Mouse (Mus musculus) frontal cortex, postnatal 36 days (tissue): ENCODE data around the gene Syn3.
A peak's percentile ranks its signal among the peaks of the same experiment; 100 is the strongest.

Experiments
- DNase-seq, 2 experiments: peaks; one replicate each; pipeline ENCODE4 v3.0.0; 2022; ENCODE audit warnings: low spot score in 2 of 2

Syn3 gene

DNA sequence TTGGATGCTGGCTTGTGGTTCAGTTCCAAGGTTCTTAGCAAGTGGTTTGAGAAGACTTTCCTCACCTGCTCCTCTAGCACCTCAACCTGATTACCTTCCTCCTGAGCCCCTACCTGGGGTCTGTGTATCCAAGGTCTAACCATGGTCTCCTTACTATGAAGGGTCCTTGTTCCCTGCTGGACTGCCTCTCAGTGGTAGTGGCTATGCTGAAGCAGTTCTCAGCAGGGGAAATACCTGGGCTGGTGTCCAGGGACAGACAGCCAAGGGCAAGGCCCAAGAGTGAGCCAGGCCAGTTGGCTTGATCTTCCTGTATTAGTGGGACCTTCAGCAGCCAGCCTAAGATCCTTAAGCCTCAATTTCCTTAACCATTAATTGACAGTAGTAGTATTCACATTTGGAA, 294.8 kb downstream of the Syn3 start:
- no peak for DNase-seq

DNA sequence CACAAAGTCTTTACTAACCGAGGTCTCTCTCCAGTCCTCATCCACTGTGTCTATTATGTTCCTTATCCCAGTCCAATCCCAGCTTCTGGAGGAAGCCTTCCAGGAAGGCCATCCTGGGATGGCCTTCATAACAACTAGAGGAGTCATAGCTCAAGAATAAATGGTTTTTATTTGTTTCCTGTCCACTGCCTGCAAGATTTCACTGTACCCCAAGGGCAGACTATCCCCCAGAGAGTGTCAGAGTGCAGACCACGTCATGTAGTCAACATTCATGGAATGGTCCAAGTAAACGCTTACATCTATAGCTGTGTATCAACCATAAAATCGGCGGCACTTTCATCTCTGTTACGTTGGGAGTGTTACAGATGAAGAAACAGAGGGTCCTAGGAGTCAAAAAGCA, 295.5 kb downstream of the Syn3 start:
- DNase-seq, result no peak

DNA sequence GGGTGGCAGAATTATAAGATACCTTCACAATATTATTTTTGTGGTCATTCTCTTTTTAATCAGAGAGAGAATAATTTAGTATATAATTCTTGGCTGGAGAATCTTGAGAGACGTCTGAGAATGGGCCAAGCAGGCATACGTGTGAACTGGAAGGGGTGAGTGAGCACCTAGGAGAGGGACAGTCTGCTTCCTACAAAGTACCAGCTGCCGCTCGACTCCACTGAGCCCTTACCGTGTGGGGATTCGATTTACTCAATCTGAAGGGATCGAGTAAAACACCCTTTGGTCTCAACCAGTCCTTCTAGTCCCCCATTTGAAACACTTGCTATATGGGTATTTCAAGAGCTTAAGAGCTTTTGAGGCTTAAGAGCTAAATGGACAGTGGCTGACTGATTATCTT, 296.9 kb downstream of the Syn3 start:
- DNase-seq, result no peak

DNA sequence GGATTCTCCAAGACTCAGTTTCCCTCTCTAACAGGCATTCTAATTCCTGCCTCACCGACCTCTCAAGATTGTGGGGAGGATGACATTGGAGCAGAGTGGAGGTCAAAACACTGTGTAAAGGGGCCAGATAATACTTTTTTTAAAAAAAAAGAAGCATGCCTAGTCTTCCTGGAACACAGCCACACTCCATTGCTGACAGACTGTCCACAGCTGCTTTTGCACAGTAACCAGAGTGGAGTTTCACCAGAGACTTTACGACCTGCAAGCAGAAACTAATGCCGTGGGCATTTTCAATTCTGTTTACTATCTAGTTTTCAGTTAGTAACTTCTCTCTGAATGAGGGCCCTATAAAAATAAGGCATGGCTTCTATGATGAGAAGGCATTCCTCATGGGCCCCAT, 297.7 kb downstream of the Syn3 start:
- no peak for DNase-seq

DNA sequence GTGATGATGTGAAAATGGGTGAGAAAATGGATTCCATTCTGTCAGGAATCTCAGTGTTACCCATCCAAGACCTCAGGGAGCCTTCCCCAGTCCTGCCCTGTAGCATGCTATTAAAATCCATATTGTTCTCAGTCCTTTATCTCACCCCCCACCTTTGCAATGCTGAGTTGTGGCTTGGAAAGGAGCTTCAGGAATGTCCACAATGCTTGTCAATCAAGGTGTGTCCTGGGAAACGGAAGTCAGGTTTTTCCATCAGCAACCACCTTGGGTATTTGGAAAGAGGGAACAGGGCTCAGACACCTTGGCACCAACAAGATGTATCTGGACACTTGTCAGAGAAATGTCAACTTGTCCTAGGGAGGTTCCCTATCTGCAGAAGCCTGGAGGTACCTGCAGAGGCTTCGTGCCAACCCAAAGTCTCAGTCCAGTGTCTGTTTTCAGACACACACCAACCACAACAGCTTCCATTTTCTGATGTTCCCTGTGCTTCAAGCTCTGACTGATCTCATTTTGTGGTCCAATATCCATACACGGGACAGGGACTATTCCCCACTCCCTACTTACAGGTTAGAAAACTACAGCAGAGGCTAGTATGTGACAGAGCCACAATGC, 302.2 kb downstream of the Syn3 start:
- no peak for DNase-seq

DNA sequence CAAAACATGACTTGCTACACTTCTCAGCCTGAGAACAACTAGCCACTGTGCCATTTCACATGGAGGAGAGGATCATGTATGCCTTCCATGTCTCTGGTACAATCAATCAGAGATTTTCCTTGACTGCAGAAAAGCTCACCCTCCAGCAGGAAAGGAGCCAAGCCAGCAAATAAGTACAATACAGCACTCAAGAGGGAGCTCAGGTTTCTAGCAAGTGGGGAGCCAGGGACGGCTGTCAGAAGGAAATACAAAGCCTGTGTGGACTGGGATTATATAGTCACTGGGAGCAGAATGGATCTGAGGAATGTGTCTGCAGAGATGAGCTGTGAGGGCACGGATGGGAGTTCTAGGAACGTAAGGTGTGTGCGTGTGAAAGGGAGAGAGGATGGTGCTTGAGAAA, 304.0 kb downstream of the Syn3 start:
- DNase-seq, result no peak

DNA sequence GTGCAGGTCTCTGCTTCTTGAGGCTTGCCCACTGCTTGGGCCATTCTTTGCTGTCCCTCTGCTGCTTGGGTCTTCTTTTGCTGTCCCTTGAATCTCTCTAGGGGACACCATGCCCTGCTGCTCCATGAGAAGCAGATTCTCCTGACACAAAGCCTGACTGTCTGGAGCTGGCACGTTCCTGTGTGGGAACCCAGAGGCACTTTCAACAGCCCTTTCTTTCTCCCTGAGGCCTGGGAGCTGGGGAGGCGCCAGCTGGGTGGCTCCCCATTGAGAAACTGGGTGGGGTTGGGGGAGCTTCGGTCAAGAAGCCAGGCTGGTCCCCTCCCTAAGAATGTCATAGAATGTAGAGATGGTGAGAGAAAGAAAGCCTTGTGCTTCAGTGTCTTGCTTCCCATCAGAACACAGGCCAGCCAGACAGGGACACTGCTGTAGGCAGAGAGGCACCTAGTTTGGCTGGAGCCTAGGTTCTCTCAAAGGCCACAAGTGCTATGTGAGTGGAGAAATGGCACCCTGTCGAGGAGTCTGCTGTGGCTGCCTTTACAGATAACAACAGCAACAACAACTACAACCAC, 304.7 kb downstream of the Syn3 start:
- peak in 1 of 2 experiments; percentile 5 for DNase-seq

DNA sequence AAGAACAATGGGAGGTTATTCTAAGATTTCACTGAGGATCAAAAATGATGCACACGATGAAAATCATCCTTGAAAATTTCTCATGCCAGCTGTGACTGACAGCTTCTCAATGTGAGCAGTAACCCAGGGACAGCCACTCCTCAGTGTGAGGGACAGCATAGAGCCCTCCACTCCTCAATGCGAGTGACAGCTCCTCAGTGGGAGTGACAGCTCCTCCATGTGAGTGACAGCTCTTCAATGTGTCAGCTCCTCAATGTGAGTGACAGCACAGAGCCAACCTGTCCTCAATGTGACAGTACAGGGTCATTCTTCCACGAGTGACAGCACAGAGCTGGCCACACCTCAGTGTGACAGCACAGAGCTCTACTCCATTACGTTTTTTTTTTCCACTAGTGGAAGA, 310.1 kb downstream of the Syn3 start:
- no peak for DNase-seq

DNA sequence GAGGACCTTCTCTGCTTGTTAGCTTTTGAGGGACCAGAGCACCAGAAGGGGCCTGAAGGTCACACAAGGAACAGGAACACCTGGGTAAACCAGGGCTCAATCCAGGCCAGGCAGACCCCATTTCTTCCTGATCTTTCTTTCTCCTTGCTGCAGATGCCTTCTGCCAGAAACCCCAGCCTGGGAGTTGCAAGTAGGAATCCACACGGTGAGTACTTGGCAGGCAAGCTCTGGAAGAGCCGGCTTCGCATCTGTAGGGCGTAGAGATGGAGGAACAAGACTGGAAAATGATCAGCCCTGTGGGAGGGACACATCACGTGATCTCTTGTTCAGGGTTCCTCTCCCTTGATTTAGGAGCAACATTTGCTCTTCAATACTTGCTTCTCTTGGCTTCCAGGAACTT, 310.8 kb downstream of the Syn3 start:
- DNase-seq, result no peak

DNA sequence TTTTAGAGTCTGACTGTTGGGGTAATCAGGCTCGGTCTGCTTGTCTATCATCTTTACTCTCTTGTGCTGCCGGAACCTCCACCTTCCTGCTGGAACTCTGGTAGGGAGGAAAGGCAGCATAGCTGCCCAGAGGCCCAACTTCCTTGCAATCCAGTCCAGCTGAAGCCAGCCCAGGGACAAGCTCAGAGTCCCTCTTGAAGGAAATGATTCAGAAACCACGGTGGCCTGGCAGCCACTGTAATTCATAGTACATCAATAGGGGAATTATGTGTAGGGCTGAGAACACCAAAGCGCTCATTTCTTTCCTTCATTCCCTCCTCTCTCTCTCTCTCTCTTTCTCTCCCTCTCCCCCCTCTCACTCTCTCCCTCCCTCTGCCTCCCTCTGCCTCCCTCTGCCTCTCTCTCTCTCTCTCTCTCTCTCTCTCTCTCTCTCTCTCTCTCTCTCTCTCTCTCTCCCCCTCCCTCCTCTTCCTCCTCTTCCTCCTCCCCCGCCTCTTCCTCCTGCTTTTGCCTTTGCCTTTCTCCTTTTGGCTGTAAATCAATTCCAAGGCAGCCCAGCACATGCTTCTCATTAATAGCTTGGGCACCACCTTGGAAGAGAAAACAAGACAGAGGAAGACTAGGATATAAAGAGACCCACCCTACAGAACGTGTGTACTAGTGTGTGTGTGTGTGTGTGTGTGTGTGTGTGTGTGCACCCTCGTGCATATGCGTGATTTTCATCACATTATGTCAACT, 315.4 kb downstream of the Syn3 start:
- DNase-seq, result no peak

DNA sequence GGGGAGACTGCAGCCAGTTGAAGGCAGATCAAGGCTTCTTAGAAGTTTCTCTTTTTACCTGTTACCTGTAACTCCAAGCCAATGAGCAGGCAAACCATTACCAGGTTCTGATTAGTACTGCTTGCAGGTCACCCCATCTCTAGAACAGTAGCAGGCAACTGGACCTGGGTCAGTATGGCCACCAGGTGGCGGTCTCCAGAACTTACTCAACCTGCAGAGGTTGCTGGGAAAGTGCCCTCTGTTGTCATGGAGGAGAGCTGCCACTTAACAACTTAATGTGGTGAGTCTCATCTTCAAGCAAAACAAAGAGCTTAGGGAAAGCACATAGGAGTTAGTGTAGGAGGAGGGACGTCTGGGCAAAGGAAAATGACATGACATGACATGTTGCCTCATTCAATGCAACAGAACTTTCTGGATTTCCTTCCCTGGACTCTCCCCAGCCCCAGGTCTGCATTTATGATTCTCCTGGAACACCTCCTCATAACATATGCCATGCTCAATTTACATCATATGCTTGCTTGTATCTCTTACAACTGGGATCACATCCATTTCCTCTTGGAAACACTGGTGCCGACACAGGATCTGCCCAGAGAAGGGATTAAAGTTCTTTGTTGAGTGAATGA, 316.4 kb downstream of the Syn3 start:
- no peak for DNase-seq

DNA sequence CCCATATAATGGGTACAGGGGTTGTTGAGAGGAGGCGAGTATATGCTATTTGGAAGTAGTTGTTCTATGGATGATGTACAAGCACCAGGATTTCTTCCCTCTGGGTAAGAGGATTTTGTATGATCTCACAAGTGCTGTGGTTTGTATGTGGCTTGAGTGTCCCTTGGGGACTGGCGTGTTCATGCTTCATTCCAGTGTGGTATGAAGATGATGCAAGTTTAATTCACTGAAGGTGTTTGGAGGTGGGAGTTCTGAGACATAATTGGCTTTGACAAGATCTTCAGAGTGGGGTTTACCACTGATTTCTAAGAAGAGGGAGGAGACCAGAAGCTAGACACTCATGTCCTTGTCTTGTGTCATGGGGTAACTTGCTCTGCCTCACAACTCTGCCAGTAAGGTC, 322.3 kb downstream of the Syn3 start:
- no peak for DNase-seq

DNA sequence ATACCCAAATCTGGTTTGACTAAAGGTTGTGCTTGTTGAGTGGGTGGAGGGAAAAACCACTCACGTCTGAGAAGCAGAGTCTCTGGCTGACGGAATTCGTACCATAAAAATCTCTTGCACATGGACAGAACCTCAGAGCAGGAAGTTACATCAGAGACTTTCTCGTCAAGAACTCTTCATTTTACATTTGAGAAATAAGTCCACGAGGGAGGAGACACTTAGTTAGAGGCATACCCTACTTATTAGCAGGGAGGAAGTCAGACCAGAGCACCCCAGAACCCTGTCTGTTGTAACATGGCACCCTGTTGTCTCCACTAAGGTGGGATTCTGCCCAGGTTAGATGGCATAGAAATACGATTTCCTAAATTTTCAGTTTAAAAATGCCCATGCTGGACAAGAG, 324.7 kb downstream of the Syn3 start:
- no peak for DNase-seq

DNA sequence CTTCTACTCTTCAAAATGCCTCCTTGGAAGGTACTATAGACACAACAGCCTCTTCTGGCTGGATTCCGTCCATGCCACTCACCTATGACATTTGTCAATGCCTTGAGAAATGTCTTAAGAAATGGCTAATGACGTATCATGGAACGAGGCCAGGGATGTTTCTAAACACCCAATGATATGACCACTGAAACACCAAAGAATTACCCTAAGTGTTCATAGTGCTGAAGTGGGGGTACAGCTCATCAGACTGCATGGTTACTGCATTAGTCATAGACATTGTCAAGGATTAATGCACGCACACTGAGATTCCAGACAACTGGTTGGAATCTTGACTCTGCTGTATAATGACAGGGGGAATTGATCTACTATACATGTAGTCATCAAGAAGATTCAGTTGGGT, 325.4 kb downstream of the Syn3 start:
- no peak for DNase-seq

DNA sequence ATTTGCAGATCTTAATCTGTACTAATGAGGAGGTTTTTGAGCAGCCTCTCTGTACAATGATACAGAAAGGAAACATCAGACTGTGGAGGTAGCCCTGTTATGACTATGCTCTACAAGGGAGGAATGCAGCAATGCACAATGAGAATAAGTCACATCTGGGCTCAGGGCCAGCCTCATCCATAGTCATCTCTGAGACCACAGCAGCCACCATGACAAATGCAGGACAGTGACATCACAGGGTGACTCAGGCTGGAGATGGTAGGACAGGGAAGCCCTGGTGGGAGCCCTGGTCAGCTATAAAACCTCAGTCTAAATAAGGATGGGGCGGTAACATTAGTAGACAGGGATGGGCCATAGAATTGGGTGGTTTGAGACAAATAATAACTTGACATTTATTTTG, 327.4 kb downstream of the Syn3 start:
- no peak for DNase-seq

DNA sequence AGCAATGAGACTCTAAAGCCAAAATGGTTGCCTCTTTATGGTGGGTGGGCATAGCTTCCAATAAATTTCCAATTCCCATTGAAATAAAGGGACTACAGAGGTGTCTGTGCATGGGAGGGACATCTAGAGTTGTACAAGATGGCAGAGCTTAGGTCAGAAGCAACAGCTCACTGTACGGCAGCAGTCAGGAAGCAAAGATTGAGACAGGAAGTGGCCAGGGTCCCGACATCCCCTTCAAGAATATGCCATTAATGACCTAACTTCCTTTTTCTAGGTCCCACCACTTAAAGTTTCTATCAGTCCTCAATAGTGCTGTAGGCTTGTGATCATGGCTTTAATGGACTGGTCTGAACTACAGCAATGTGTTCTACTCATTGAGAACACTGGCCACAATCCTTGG, 330.6 kb downstream of the Syn3 start:
- no peak for DNase-seq

DNA sequence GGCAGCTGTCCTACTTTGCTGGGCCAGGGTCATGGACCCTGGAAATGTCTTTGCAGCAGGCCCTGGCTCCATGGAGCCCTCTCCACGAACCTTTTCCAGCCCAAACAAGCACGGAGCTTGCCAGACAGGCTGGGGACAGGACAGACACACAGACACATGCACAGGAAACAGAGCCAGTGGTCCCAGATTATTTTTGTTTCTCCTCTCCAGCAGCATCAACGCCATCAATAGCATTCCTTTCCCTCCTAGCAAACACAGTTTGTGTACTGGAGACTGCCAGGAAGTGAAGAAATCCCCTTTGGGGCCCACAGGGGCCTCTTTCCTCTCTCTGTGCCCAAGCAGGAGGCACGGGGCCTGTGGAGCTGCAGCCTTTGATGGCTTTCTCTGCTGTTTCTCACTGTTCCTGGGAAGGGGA, 331.8 kb downstream of the Syn3 start:
- no peak for DNase-seq

DNA sequence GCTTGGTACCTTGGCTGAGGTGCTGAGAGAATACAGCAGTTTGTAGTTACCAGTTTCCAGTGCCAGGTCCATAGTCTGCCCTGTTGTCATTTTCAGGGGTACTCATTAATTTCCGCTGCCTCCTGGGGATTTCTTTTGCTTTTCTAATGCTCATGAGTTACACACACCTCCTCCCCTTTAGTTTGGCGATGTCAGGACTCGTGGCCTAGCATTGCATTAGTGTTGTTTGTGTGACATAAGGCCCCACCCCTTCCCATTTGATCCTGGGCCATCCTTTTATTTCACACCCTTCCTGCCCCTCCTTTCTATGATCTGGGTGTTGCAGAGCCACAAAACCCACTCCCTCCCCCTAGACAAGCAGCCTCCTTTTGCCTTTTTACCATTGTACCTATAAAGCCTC, 334.6 kb downstream of the Syn3 start:
- DNase-seq, result no peak

DNA sequence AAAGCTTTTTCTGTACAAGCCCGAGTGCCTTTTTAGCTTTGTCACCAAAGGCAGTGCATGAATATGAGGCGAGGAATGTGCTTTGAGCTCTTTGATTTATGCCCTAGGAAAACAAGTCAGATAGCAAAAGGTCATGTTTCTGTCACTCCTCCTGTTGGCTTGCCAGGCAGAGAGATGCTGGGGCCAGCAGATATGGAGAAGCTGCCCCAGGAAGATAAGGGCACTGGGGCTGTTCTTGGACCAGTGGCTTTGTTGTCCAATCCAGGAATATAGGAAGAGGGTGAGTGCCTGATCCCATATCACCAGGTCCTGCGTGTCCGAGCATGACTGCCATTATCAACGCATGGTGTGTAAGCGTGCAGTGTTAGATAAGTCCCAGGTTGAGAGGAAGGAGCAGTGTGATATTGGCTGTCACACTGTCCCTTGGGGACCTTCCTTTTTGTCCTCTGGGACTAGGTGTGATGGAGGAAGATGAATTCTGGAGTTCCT, 336.9 kb downstream of the Syn3 start:
- DNase-seq, result no peak

DNA sequence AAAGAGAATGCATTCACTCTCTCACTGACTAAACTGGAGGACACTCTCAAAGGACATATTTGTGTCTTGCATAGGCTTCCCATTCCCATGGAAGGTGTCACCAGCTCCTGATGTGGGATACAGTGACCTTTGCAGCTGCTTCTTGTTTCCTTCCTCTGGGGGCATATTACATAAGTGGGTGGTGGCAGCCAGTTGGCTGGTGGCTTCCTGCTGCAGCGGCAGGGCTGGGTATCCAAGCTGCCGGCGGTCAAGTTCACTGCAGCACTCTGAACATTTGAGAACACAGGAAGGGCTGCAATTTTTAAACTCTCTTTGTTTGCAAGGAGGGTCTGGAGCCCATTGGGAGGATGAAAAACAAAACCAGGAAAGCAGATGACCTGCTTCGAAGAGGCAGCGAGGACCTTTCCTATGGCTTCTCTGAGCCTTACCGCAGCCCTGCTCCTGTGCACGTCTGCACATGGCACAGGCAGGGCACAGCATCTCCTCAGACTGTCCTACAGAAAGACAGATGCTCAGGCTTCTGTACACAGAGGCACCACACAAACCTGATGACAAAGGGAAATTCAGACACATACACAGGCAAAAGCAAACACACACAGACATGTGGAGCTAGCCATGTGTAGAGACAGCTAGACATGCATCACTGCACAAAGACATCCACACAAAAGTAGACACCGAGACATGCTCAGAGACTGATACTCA, 340.3 kb downstream of the Syn3 start:
- DNase-seq, result no peak

DNA sequence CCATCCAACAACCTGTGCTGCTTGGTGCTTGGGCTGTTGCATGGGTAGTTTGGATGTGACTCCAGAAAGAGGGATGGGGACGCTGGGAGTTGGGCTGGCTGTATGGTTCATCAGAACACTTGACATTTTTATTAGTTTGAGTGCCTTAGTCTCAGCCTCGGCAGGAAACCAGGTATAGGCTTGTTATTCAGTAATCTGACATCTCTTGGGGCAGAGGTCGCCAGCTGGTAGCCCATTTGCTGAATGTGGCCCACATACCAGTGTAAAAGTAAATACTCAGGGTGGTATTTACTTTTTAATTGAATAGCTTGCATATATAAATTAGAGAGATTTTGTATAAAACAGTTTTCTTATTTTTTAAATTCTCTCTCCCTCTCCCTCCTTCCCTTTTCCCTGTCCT, 343.4 kb downstream of the Syn3 start:
- DNase-seq, result no peak

DNA sequence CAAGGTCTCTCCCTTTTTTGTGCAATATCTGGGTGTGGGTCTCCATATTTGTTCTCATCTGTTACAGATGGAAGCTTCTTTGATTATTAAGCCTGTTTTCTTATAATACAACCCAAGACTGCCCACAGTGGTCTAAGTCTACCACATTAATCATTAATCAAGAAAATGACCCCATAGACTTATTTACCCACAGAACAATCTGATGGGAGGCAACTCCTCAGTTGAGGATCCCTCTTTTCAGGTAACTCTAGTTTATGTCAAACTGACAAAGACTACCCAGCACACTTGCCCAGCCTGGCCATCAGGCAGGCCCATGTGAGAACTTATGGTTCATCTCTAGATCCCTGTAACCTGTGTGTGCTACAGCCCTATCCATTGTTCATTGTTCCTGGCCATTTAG, 345.5 kb downstream of the Syn3 start:
- no peak for DNase-seq
